ENCODE assay signal across 16 mouse cellular contexts in the genomic region with DNA sequence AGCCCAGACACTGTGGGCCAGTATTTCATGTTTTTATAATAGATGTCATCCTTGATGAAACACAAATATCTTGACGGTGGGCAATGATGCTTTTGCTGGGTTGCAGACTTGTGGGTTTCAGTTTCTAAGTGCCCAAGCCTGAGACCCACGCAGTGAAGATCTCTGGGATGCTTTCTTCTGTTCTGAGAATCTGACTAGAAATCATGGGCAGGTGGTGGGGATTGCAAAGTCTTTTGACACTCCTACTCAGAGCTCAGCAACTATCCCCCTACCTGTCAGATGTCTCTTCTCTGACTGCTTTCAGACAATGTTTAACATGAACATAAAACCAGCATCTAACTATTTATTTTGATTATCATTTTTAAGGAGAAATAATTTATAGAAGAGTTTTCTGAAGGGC.
"Had no signal": no experiment of that assay in that cellular context is flagged by ENCODE, and none has a peak within 500 bp of the region (broad histone marks: within the 10 kb centered on the region; RNA-seq: fewer than 3 reads in every experiment).

No protein-coding gene starts in this region.

- DNase-seq: gastrocnemius, postnatal 14 days; gastrocnemius, postnatal 36 days; heart, adult 18-20 months; heart, postnatal 14 days; heart, postnatal 36 days; kidney, adult 18-20 months; kidney, adult 8-10 months; kidney, postnatal 14 days; kidney, postnatal 36 days; layer of hippocampus, adult 9-11 months; layer of hippocampus, postnatal 36 days; left cerebral cortex, postnatal 4 days had no signal

- ATAC-seq: inflammation-experienced regulatory T-cells, adult 6 months; intestine, embryonic 15.5 days; intestine, postnatal 0 days; liver, embryonic 12.5 days had no signal
